Mouse (Mus musculus) CH12F3 (cell line): ENCODE data around the gene Sdr39u1.

Source experiments
- in situ Hi-C: fragments of 300-500 bp; cut with MboI; formaldehyde crosslinking; loops from 2 replicates; pipeline ENCODE4 v1.14.3; 2020; ENCODE audit warnings: low sequenced_read_pairs

The Sdr39u1 gene

DNA sequence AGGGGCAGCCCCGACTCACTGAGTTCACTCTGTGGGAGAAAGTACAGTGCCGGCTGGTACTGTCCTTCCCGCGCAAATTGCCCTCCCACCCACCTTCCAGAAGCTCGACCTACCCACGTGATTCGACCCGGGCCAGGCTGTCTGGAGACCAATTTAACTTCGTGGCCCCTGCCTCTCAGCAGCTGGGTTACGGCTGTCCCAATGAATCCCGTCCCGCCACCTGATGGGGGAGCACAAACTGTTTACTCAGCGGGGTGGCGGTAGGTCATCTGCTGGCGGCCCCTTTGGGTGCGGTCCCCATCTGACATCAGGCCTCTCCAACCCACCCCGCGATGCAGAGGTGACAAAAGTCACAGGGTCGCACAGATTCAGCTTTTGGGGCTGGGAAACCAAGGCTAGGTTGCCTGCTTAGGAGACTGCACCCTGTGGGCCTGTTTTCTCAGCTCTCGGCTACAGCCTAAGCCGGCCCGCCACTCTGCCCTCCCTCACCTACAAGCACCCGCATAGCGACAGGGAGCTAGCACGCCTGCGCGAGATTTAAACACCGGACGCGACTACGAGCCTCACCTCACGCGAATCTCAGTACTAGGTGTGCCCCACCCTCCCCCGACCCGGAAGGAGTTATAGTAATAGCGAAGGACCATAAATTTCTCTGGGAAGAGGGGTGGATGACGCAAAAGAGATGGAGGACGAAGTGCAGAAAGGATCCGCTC lies at the start of gene Sdr39u1:
Gene Sdr39u1, minus strand, starts transcription at position 593 of the 713 bp plus-strand sequence.
- in situ Hi-C loops, result no loop called here

DNA sequence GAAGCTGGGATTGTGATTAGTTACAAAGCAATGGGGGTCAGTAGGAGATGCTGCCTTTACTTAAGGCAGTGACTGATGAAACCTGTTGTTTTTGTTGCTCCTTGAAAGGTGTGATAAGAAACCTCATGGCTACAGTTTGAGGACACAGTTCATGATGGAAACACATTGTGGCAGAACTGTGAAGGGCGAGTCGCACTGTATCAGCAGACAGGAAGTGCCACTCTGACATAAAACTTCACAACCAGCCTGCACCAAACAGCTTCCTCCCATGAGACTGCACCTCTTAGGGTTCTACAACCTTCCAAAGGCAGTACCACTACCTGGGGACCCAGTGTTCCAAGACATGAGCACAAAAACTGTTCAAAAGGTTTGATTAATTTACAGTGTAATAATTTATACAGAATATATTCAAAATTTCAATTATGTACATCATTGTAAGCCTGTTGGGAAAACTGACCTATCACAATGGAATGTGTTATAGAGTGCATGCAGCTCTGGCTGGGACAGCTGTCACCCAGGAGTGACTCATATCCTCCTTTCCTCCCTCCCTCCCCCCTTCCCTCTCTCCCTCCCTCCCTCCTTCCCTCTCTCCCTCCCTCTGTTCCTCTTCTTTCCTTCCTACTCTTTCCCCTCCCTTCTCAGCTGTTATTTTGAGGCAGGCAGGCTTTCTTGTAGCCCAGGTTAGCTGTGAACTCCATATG lies 46.3 kb upstream of the Sdr39u1 start:
- in situ Hi-C loops, result no loop called here

DNA sequence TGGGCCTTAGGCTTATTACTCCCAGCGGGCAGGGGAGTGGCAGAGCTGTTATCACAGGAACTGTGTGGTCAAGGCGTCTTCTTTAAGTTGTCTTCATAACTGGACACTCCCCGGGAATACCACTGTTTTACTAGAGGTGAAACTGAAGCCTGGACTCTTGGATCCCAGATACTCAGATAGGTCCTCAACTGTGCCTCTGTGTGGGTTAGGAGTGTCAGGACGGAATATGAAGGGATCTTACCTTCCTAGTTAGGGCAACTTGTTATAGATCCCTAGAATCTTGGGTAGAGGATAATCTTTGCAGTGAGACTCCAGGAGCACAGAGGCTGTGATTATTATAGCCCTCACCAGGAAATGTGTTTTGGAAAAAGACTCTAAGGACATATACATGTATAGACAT lies 44.5 kb upstream of the Sdr39u1 start, which contains the start of gene Cma1:
Gene Cma1, minus strand, starts transcription at position 101 of the 400 bp plus-strand sequence.
- in situ Hi-C loops, result no loop called here

DNA sequence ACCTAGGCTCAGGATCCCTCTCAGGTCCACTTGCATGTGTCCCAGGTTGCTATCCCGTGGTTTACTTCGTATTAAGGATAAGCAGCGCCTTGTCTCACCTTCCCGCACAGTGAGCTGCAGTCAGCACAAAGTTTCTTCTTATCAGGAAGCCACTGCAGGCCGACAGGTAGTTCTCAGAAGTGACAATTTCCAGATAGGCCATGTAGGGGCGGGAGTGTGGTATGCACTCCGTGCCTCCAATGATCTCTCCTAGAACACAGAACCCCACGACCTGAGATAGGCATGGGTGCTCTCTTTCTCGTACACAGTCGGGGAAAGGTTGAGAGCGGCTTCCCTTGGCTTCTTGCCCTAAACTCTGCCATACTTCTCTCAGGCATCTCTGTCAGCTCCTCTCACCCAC lies 43.5 kb upstream of the Sdr39u1 start:
- in situ Hi-C loops, result no loop called here

DNA sequence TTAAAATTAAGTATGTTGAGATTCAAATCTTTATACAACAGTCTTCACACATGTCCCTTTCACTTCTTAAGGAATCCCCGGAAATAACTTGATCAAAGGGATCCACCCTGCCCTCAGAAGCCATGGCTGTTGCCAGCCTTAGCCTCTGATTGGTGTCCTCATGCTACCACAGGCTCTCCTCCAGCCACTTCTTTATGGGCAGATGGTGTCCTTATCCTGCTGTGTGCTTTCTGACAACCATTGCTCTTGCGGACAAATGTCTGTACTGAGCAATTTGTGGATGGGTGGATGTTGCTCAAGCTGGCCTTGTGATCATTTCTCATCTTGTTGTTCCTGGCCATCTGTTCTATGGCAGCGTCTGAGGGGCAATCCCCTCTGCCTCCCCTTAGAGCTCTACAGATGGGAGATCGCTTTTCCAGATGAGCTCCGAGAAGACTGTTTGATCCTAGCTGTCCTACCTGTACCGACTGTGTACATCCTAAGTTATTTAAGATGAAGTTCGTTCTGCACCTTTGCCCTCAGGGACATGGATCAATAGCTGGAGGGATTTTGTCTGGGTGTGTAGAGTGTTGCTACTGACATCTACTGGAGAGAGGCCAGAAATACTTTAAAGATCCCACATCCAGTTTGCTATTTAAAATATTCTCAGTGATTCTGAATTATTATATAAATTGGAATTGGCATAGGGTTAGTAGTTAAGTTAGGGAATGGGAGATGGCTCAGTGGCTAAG lies 40.1 kb upstream of the Sdr39u1 start:
- in situ Hi-C loops, result no loop called here

DNA sequence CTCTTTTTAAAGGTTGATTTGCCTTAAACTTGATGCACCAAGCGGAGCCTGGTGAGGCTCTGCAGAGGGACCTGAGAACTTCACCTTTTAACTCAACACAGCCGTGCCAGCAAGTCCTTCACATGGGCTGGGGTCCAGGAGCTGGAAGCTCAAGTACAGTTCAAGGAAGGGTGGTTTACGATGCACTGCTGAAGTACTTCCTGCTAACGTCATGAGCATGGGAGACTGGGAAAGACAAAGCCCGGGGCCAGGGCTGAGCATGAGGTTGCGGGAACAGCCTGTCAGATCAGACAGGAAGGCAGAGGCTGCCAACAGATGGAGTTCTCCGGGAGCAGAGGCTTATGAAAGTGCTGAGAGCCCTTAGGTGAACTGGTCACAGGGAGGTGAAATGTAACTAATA lies 33.5 kb upstream of the Sdr39u1 start:
- in situ Hi-C loops, result no loop called here

DNA sequence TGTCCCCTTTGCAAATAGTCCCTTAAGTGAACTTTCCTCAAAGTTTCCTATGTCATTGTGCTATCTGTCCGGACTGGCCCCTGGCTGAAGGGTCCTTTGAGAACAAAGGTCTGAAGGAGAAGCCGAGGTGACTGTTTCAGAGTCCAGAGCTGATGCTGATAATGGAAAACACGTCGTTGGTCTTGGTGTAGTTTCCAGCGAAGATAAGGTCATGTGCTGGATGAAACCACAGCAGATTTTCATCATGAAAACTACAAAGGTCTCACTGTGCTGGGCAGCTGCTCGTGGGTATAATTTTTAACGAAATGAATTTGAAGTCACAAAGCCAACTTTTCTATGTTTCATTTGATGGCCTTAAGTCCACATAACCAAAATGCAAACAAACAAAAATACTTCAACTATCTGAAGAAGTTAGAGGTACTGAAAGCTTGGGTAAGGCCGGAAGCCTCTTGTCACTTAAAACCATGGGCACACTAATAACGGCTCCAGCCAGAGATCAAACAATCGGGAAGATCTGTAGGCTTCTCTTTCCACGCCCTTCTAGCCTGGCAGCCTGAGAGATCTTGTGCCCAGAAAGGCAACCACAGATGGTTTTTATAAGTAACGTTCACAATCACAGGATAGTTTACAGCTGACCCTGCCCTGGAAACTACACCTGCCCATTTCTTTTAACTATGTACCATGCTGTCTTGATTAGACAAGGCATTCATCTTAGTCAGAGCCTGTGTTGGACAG lies 29.3 kb upstream of the Sdr39u1 start:
- in situ Hi-C loops, result loop anchor here (10.0 kb wide), 1 partner anchor 115 kb away; no protein-coding TSS in a partner anchor

DNA sequence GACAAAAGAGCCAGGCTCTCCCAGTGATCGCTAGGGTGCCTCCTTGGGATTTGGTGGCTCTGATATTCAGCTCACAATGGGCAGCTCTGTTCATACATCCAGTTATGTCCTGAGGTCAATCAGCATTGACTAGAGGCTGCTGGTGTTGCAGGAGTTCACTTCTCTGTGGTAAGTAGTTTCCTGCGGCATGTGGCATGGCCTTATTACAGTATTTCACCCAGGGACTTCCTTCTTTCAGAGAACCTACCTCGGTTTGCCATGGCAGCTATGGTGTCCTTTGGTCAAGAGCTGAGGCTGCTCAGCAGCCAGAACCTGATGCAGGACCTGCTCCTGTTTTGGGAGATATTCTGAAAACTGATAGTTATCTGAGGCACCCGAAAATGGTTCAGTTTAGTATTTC lies 26.8 kb upstream of the Sdr39u1 start:
- in situ Hi-C loops, result loop anchor here (10.0 kb wide), 1 partner anchor 112 kb away; no protein-coding TSS in a partner anchor

DNA sequence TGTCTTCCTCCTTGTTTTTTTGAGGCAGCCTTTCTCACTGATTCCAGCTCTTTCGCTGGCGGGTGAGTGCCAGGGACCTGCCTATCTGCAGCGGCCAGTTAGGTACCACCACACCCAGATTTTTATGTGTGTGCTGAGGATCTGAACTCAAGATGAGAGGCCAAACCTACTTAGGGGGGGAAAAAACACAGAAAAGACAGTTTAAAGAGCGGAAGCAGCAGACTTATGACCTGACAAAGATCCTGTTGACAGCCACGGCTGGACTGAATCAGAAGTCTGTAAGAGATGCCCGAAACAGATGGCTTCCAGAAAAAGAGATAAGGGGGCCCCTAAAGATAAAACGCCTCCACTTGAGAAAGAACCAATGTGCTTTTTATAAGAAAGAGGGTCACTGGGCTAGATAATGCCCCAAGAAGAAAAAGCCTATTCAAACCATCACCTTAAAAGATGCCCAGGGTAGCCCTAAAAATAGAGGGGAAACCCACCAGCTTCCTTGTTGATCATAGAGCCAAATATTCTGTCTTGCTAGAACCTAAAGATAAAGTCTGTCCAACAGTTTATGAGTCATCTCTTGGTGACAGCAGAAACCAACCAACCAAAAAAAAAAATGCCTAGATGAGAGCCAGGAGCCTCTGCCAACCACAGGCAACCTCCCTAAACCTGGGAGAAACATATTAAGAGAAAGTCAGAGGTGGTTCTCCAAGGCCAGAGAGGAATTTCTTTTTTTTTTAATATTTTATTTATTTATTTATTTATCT lies 22.6 kb upstream of the Sdr39u1 start:
- in situ Hi-C loops, result loop anchor here (10.0 kb wide), 1 partner anchor 108 kb away; no protein-coding TSS in a partner anchor

DNA sequence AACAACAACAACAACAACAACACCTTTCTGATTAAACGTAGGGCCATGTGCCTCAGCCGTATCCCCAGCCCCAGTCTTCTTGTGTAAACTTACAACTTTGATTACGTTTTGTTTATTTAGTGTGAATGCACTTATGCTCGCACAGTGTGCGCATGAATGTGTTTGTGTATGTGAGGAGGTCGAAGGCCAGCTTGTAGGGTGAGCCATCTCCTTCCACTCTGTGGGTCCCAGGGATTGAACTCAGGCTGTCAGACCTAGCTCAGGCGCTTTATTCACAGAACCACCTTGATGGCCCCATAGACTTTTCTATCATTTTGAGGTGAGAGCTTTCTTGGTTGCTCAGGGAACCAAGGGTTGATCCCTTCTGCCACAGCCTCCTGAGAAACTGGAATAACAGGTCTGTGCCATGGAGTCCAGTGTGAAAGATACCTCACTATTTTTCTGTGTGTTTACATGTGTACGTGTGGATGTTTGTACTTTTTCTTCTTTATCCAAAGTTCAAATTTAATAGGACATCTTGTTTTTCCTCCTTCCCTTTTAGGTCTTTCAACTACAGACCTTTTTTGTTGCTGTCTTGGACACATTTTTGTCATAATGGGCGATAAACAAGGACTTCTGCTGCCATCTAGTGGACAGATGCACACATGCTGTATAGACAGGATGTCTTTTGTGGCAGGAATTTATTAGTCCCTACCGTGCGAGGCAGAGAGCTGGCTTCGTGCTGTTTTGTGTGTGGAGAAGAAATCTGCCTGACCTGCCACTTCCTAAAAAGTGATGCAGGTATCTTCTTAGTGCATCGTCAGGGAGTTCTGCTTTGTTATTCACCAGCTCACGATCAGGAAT lies 18.4 kb upstream of the Sdr39u1 start:
- in situ Hi-C loops, result loop anchor here (5.0 kb wide), 1 partner anchor 41 kb away; no protein-coding TSS in a partner anchor

DNA sequence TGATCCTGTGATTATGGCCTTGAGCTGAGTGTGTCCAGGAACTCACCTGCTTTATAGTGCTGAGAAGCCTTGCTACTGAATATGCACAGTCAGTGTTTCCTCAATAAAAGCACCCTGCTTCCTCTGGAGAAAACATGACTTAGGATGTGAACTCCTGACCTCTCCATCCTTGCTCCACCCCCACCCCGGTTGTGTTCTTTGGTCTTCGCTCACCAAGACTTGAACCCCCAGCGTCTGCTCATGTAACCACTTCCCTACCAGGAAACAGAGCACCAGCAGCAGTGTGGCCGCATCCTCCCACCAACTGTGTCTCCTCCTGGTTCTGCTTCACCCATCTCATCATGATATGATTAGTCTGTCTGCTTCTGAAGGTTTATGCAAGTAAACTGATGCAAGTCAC lies 13.3 kb upstream of the Sdr39u1 start:
- in situ Hi-C loops, result no loop called here

DNA sequence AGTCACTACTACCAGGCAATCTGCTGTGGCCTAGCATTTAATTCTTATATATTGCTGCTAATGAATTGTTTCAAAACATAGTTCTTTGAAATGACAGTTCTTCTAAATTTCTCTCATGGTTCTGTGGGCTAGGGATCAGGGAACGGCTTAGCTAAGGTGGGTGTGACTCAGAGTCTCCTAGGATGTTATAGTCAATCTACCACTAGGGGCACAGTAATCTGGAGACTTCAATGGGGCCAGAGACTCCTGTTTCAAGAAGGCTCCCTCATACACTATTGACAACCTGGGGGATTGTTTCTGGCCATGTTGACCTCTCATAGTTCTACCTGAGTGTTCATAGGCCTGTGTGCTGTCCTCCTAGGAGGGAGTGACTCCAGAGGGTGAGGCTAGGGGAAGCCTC lies 5.4 kb upstream of the Sdr39u1 start:
- in situ Hi-C loops, result no loop called here

DNA sequence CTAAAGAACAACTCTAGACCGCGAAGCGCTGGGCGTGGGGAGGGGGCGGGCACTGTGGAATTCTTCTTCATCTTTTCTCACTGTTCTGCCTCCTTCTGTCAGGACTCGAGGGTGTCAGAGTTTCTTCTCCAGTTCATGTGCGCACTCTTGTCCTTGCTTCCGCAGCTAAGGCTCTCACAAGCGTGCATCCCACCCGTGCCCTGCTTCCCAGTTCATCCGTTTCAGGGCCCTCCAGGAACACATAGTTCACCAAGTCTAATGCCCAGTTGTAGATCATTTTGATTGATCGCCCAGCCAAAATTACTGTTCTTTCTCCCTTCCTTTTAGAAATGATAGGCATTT lies 292 bp upstream of the Sdr39u1 start:
- in situ Hi-C loops, result no loop called here

DNA sequence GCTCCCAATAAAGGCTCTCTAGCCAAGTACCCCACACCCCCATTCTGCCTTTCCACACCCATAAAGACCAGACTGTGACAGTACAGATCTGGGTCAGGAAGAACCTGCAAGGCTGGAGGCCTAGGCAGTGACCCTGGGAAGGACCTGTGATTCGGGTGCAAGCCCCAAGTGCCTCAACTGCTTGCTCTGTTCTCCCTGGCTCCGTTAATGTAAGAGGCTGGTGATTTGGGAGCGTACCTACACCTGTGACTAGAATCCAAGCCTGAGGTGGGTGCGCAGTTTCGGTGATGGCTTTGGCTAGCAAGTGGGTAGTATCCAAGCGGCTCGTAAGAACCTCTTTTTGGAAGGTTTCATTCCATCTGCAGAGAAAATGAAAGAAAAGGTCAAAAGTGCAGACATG lies 1.1 kb downstream of the Sdr39u1 start:
- in situ Hi-C loops, result no loop called here

DNA sequence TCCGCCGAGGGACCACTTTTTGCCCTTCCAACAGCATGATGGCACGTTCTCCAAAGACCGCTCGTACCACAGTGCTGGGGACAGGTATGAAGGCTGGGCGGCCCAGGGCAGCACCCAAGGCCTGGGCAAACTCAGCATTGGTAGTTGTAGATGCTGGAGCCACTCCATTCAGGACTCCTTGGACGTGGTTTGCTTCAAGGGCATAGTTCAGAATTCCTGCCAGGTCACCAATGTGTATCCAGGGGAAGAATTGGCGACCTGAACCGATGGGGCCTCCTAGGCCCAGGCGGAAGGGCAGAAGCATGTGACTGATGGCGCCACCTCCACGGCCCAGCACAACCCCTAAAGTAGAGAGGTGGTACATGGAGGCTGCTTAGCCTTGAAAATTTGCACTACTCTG lies 2.4 kb downstream of the Sdr39u1 start:
- in situ Hi-C loops, result no loop called here

DNA sequence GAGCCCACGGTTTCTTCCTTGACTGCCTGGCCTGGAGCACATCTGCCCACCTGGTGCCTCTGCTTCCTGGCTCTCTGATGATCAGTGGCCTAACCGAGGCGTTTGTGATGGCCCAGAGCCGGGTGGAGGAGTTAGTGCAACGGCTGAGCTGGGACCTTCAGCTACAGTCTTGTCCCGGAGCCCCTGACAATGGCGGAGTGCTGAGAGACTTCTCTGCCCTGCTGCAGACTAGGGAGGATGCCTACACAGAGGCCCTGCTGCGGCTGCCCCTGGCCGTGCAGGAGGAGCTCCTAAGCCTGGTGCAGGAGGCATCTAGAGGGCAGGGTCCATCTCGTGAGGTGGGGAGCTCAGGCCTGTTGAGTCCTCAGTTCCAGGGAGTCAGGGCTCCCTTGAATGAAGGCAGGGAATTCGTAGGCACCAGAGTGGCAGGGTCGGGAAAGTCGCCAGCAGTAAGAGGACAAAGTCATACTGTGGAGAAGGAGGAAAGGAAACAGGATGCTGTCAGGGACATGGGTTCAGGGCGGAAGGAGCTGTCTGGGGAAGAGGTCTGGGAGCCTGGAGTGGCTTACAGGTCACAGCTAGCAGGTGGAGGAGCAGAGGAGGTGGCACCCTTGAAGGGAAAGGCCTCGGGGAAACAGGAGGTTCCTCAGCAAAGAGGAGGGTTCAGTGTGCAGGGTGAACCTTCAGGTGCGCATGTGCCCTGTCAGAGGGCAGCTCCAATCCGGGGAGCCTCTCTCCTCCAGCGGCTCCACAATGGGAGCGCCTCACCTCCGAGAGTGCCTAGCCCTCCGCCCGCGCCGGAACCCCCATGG lies 13.3 kb downstream of the Sdr39u1 start:
- in situ Hi-C loops, result no loop called here

DNA sequence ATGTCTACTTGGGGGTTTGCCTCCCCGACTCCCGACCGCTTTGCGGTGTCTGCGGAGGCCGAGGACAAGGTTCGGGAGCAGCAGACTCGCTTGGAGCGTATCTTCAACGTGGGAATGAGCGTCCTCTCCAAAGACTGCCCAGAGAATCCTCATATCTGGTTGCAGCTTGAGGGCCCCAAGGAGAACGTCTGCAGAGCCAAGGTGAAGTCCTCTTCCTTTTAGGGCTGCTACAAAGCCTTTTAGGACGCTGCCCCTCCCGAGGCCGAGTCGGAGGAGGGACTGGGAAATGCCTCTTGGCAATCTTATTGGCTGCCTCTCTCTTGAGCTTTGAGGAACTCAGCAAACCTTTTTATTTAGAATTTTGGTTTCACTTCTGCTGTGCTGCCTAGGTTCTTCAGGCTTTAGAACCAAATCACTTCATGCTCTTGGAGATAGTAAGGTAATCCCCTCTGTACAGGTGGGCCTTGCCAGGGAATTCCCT lies 14.3 kb downstream of the Sdr39u1 start:
- in situ Hi-C loops, result no loop called here

DNA sequence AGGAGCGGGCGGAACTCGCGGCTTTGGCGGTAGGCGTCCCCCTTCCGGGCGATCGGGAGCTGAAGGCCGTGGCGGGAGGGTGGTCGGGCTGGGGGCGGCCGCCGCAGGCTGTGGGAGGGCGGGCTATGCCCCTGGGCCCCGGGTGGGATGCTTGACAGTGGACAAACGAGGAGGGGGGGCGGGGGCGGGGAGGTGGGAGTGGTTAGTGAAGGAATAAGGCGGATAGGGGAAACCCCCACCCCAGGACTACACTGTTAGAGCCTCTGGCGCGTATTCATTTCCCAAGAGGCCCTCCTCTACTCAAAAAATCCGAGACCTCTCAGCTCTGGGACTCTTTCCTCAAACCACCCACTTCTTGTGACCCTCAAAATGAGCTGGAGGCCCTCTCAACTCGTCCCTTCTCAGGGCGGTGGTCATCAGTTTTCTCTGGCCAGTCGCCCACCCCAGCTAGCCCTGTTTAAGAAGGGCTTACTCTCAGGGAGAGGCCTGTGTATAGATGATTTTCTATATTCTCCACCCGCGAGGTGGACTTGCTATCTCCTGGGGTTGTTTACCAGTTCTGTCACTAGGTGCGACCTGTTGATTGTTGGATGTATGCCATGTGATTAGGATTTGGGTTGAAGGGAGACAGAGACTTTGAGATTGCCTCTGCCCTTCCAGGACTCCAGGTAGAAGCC lies 14.8 kb downstream of the Sdr39u1 start:
- in situ Hi-C loops, result no loop called here
